Mouse (Mus musculus): ENCODE measurements around the gene Mex3a.

GRCm38 (mm10) chr3:88553525-88553879 is 21.3 kb downstream of the Mex3a start, which contains the start of gene Ubqln4:
- TF ChIP-seq CTCF (conservative IDR thresholded peaks at IDR 0.05; ENCODE audit: low read length) (no peak), NANOG (IDR thresholded peaks at IDR 0.05; ENCODE audit: borderline replicate concordance, low read length) (no peak), POU5F1 (IDR thresholded peaks at IDR 0.05; ENCODE audit: borderline replicate concordance, low read length) (no peak)
